Mouse (Mus musculus) cerebellum, adult 9-10 months (tissue): ENCODE results near the gene Ppp1r9a.

Source experiments
- DNase-seq: peaks from one replicate; pipeline ENCODE4 v3.0.0; 2022

The Ppp1r9a gene

GRCm38 (mm10) chr6:5054446-5055095, 151.9 kb downstream of the Ppp1r9a start:
- DNase-seq = no peak

DNA sequence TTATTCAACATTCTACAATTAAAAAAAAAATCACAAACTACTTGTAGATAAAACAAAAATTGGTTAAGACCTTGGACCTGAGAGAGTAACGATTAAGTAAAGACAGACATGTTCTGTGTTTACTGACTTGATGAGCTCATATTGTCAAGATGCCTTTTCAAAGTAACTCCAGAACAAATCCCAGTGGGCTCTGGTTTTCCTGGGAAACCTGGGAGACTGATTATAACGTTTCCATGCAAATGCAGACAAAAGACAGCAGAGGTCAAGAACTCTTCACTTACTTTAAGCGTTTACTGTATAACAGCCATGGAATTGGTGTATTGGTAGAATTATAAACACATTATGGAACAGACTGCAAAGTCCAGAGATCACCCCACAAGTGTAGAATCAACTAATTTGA, 172.0 kb downstream of the Ppp1r9a start:
- DNase-seq = no peak

DNA sequence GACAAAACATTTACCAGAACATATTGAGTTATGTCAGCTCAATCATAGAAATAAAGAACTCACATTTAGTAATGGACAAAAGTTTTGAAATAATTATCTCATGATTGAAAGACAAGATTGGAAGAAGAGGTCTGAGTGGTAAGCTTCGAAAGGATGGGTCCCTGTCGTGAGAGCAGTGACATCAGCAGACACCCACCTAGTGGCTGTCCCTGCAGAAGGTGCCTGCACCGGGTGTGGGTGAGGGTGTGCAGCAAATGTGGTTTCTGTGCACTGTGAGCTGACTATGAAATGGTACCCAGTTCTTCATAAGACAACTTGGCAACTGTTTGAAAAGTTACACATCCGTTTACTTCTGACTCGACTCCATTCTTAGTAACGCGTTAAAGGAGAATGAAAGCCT, 173.0 kb downstream of the Ppp1r9a start:
- no peak for DNase-seq

GRCm38 (mm10) chr6:5078009-5078408, 175.3 kb downstream of the Ppp1r9a start:
- DNase-seq = no peak

DNA sequence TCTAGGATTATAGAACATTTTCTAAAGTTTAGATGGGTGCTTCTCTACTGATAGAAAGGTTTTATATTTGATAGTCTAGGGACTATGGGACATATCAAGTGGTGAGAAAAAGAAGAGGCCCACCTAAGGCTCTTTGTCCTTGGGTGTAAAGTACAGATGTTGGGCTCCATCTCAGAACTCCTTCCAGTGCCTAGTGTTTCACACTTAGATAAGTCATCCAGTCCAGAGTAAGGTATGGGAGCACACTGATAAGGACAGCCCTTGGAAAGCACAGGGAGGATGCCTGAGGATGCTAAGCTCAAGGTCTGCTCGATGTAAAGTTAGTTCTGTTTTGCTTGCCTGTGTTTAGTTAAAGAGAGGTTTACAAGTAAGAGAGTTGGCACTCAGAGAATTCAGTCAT, 176.4 kb downstream of the Ppp1r9a start:
- DNase-seq = no peak

DNA sequence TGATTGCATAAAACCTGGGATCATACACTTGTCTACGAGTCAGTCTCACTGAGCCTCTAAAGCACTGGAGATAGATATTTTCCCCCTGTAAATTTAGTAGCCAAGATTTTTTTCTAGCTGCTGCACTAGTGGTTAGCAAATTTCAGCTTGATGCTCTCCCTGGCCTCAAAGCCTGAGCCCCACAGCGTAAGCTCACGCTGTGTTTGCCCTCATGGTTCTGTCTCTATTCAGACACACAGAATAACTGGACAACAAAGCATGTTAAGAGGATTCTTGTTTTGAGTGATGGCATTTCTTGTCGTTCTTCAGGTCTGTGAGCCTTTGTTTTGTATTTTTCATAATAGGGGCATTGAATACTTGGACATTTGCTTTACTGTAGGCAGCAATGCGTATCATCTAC, 177.4 kb downstream of the Ppp1r9a start:
- no peak for DNase-seq

- no peak for DNase-seq
Observed at GRCm38 (mm10) chr6:5080496-5080895, 177.8 kb downstream of the Ppp1r9a start.

DNA sequence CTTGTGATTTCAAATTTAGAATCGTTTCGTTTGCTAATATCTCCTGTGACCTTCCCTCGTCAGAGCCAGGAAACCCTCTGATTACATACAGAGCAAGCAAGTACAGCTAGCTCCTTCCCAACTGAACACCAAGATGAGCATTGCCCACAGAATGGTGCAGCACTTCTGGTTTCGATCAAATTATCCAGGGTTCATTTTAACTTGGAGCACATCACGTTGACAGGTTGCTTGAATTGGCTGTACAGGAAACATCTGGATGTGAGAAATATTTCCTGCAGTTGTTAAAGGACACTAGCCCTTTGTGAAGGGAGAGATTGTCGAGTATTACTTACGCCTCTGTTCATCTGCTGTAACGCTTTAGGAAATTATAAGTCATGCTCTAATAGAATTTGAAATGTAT, 178.4 kb downstream of the Ppp1r9a start:
- DNase-seq = no peak

DNA sequence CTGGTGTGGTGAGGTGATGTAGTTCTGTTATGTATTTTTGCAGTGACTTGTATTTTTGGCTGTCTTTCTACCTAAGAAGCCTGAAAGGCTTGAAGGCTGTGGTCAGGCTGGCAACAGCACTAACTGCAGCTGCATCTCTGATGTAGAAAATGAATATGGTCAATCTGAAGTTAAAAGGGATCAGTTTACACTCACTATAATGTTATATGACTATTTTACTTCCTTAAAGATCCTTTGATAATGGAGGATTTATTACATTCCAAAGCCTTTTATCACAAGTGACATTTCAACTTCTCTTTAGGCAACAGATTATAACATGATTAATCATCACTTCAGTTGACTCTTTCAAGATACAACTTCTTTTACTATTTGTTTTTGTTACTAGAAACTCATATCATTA, 179.4 kb downstream of the Ppp1r9a start:
- no peak for DNase-seq

DNA sequence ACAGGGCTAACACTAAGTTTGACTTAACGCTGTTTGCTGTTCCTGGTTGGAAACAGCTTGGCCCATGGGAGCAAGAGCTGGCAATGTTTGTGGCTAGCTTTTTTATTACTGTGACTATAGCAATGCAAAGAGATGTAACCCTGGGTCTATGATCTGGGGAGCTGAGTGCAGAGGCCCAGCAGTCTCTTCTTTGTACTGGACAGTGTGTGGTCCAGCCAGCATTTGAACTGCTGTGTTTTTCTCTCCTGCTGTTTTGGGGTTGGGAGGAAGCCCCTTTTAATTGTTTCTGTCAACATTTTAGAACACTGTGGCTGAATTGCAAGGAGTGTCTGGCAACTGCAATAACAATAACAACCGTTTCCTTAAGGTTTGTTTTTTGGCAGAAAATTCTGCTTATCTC, 180.0 kb downstream of the Ppp1r9a start:
- no peak for DNase-seq

DNA sequence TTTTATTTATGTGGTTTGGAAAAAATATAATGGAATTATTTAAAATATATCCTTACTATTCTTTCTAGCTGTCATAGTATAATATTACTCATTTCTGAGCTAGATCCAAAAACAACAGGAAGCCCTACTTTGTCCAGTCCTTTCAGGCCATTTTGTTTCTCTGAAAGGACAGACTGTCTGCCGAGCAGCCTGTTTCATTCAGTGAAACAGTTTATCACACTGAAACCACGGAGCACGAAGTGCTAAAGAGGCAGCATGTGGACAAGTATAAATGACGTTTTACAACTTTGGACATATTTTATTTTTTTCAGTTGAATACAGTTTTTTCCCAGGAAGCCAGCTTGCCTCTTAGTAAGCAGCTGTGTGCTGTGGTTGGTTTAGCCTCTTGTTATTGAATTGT, 181.2 kb downstream of the Ppp1r9a start:
- no peak for DNase-seq

- no peak for DNase-seq
Observed at GRCm38 (mm10) chr6:5091873-5092272, 189.2 kb downstream of the Ppp1r9a start.

DNA sequence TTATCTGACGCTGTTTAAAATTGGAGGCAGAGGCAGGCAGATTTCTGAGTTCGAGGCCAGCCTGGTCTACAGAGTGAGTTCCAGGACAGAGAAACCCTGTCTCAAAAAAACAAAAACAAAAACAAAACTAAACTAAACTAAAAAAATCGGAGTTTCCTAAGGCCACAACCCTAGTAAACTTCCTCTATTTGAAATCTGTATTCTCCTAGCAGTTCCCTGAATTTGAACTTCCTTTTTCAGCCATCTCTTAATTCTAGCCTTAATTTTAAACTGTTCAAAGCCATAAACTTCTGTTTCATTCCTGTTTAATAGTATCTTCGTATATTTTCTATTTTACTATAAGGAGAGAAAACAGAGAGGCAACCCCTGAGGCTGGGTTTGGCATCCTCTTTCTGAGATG, 190.1 kb downstream of the Ppp1r9a start:
- no peak for DNase-seq

DNA sequence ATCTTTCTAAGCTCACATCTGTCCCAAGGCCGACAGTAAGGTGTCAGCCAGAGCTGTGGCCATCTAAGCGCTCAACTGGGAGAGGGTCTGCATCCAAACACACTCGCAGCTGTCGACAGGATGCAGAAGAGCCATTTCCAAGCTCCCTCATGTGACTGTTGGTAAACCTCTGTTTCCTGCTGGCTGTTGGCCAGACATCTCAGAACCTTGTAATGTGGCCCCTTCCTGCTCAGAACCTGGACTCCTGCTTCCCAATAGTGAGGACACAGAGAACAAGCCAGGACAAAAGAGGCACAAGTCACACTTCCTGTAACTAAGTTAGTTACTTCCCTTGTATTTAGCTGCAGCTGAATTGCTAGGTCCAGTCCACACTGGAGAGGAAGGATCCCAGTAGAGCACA, 190.8 kb downstream of the Ppp1r9a start:
- no peak for DNase-seq

DNA sequence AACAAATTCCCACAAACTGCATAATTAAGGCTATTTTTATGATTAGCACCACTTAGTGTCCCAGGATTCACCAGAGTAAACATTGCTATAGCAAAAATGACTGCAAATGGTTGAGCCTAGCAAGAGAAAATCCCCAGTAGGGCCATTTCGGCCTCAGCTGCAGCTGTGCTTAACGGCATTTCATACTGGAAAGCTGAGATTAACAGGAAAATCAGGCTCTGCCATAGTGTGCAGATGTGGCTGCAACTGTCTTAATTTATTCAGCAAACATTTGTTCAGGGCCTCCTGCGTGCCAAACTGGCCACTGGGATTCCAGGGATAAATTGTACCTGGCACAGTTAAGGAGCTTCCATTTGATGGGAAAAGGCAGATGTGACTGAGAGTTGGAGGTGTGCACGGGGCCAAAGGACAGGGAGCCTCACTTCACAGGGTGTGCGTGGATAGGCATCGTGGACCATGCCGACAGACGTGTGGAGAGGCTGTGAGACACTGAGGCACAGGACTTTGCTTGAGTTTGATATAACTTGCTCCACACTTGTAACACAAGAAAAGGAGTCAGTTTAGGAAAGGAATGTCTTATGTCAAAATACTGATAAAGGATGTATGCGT, 192.8 kb downstream of the Ppp1r9a start:
- DNase-seq = no peak

DNA sequence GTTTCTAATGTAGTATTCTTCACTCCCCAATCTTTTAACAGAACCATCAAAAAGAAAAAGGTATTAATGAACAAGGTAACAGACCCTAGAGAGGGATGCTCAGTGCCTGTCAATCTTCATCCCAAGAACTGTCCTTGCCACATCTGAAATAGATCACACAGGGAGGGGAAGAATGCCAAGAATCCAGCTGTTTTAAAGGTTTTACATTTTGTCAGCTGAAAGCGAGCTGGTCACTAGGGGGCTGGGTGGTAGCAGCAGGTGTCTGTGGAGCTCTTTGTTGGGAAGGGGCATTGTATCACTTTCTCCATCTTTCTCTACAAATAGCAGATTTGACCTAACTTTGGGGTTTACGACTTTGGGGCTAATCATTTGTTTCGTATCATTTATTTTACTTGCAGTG, 194.6 kb downstream of the Ppp1r9a start:
- no peak for DNase-seq

GRCm38 (mm10) chr6:5099282-5099681, 196.6 kb downstream of the Ppp1r9a start:
- DNase-seq = no peak

GRCm38 (mm10) chr6:5099842-5100241, 197.1 kb downstream of the Ppp1r9a start:
- no peak for DNase-seq

DNA sequence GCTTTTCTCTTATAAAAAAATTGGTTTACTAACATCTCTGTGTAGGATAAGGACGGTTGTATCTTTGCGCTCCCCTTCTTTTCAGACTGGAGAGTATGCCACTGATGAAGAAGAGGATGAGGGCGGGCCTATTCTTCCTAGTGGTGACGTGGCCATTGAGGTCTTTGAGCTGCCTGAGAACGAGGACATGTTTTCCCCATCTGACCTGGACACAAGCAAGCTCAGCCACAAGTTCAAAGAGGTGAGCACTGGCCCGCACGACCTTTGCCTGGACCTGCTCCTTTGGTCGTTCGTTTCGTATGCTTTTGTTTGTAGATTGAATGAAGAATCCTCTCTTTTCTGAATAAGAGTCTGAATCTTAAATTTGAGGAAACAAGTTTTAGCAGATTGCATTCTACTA, 197.6 kb downstream of the Ppp1r9a start:
- no peak for DNase-seq

- DNase-seq = peak; percentile 14
Observed at GRCm38 (mm10) chr6:5102741-5103140, 200.0 kb downstream of the Ppp1r9a start.

- DNase-seq = no peak
Observed at GRCm38 (mm10) chr6:5103769-5104168, 201.1 kb downstream of the Ppp1r9a start.

- no peak for DNase-seq
Observed at GRCm38 (mm10) chr6:5104238-5104637, 201.5 kb downstream of the Ppp1r9a start.

- no peak for DNase-seq
Observed at GRCm38 (mm10) chr6:5108494-5108893, 205.8 kb downstream of the Ppp1r9a start.

GRCm38 (mm10) chr6:5109925-5110714, 207.4 kb downstream of the Ppp1r9a start:
- DNase-seq = peak; percentile 91
